Mouse (Mus musculus): ENCODE results near the gene Slc16a6.

The Slc16a6 gene

DNA sequence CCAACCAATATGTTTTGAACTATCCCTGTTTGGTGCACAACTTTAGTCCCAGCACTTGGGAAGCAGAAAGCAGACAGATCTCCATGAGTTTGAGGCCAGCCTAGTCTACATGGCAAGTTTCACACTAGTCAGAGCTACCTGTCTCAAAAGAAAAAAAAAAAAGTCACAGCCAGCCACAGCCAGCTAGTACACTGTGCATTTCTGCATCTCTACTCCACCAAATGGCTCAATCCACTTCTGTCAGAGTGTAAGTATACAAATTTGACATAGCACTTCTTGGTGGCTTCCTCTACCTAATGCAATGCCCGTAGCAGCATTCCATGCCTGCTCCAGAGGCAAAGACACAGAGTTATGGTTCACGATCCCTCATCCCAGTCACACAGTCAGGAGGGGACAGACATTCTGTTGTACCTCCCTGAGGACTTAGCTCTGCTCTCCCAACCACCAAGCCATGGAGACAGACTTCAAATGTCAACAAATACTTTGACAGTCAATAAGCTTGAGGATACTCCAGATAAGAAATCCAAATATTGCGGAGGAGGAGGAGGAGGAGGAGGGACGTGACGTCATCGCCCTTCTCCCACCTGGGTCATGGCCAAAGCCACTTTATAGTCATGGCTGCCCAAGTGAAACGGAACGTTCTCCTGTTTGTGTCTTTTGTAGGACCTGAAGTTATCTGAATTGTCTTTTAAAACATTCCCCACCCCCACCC lies 56.5 kb downstream of the Slc16a6 start:
- DNase-seq (ENCODE audit: low spot score in 2 of 2): no peak

DNA sequence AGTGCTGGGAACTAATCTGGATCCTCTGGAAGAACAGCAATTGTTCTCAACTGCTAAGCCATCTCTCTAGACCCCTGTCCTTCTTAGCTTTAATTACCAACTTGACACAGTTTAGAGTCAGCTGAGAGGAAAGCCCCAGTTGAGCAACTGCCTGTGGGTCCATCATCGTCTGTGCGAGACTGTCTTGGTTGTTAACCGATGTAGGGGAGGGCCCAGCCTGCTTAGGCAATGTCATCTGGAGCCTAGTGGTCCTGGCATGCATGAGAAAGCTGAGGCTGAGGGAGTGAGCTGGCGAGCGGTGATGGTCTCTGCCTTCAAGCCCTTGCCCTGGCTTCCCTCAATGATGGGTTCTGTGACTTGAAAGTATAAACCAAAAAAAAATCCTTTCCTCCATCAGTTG lies 58.6 kb downstream of the Slc16a6 start:
- no peak for DNase-seq (ENCODE audit: low spot score in 2 of 2)

DNA sequence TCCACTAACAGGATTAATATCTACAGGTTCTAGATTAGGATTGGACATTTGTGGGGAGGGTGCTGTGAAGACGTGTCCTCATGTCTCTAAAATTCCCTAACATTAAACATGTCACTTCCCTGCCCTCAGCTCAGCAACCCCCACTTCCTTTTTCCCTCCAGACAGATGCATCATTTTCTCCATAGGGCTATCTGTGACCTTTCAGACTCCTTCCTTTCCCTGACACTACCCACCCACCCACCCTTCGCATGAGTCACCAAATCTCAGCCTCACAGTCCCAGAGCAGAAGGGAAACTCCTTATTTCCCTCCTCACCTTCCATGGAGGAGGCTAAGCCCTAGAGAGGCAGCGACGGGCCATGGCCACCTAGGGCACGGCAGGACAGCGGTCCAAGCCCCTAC lies 59.8 kb downstream of the Slc16a6 start, which contains the start of gene 9930022D16Rik:
9930022D16Rik (plus strand) TSS at position 301 of the 400 bp plus-strand sequence.
- no peak for DNase-seq (ENCODE audit: low spot score in 2 of 2)

DNA sequence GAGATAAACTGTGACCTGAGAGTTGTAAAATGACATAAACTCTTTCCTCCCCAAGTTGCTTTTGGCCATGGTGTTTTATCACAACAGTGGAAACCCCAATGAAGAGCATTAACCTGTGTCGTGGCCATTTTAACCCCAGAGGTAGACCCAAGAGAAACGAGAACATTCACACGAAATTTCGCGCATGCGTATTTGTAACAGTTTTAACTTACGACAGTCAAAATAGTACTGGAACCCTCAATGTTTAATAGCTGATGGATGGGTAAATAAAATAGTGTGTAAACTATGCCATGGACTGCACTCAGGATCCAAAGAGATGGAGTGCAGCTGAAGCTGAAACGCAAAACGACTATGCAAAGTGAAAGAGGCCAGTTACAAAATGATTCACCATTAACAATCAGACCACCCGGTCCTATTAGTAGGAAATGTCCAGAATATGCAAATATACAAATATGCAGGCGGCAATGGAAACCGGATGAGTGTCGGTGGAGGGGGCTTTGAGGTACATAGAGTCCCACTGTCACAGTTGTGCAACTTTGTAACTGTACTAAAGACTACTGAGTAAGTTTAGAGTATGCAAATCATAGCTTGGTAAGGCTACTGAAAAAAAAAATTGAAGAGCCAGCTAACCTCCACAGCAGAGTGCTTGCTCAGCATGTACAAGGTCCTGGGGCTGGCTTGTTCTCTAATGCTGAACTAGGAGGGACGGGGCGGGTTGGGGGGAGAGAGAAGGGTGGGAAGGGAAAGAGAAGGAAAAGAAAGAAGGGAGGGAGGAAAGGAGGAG lies 63.0 kb downstream of the Slc16a6 start:
- no peak for DNase-seq (ENCODE audit: low spot score in 2 of 2)

DNA sequence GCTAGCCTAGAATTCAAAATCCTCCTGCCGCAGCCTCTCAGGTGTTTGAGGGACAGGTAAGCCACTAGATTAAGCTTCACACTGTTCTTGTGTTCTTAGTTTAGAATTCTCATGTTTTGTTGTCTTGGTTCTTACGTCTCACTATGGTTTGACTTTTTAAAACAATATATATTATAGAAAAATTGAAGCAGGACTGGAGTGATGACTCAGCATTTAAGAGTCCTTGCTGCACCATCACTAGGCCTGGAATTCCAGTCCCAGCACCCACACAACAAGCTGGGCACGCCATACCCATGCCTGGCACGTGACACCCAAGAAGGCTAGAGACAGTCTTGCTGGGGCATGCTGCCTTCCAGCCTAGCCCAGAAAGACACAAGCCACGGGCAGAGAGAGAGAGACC lies 67.0 kb downstream of the Slc16a6 start:
- no peak for DNase-seq (ENCODE audit: low spot score in 2 of 2)

Data from thymus, postnatal 10 days (tissue).